Mouse (Mus musculus) c-Kit-positive CD71-positive TER-119-positive erythroid progenitor cells, embryonic 14.5 days (primary cell): Measurements from ENCODE around the gene Ado.

ENCODE experiments used
- DNase-seq: peaks from one replicate; pipeline ENCODE4 v3.0.0-alpha.2; 2013; ENCODE audit warnings: low spot score

Ado gene

GRCm38 (mm10) chr10:67548877-67549731 lies at the start of gene Ado:
Gene Ado, minus strand, starts transcription at chr10:67548955.
- DNase-seq = peak; percentile 77

GRCm38 (mm10) chr10:67595278-67595677 lies 46.5 kb upstream of the Ado start:
- DNase-seq = no peak

- no peak for DNase-seq
These were observed 37.3 kb upstream of the Ado start for GRCm38 (mm10) chr10:67585873-67586610.

- DNase-seq = no peak
These were observed 33.0 kb upstream of the Ado start for GRCm38 (mm10) chr10:67581698-67582285.

- no peak for DNase-seq
These were observed 31.1 kb upstream of the Ado start for GRCm38 (mm10) chr10:67579830-67580229.

- no peak for DNase-seq
These were observed 24.6 kb upstream of the Ado start for GRCm38 (mm10) chr10:67573310-67573709.

GRCm38 (mm10) chr10:67571443-67571842 lies 22.7 kb upstream of the Ado start:
- no peak for DNase-seq

- no peak for DNase-seq
These were observed 20.8 kb upstream of the Ado start for GRCm38 (mm10) chr10:67569539-67569938.

GRCm38 (mm10) chr10:67566104-67566503 lies 17.3 kb upstream of the Ado start:
- DNase-seq = no peak

GRCm38 (mm10) chr10:67564509-67564908 lies 15.8 kb upstream of the Ado start:
- no peak for DNase-seq

- DNase-seq = no peak
These were observed 12.4 kb upstream of the Ado start for GRCm38 (mm10) chr10:67561185-67561584.

- DNase-seq = no peak
These were observed 11.1 kb upstream of the Ado start for GRCm38 (mm10) chr10:67559765-67560394.

- DNase-seq = no peak
These were observed 9.3 kb upstream of the Ado start for GRCm38 (mm10) chr10:67558053-67558452.

GRCm38 (mm10) chr10:67548261-67548854 lies 397 bp downstream of the Ado start:
- peak; percentile 30 for DNase-seq

- peak; percentile 12 for DNase-seq
These were observed 900 bp downstream of the Ado start for GRCm38 (mm10) chr10:67547850-67548260.

GRCm38 (mm10) chr10:67540591-67540990 lies 8.2 kb downstream of the Ado start:
- no peak for DNase-seq

GRCm38 (mm10) chr10:67539401-67539730 lies 9.4 kb downstream of the Ado start:
- no peak for DNase-seq

GRCm38 (mm10) chr10:67538585-67539400 lies 10.0 kb downstream of the Ado start:
- DNase-seq = no peak

- DNase-seq = no peak
These were observed 10.6 kb downstream of the Ado start for GRCm38 (mm10) chr10:67538106-67538505.

- peak; percentile 82 for DNase-seq
These were observed 11.4 kb downstream of the Ado start for GRCm38 (mm10) chr10:67537151-67537994.
